Comparison of ENCODE assay signal across 9 mouse cellular contexts in genomic region chr2:119548371-119548660, GRCm38 (mm10). TPM values are rescaled to one million over a fixed set of nuclear protein-coding genes. Genes with fewer than 3 reads are reported as not detected.
DNase-seq lines count a peak whose midpoint lies in the region; ATAC-seq and TF ChIP-seq lines count a peak whose summit lies in the region.
"Had no signal": no experiment of that assay in that cellular context is flagged by ENCODE, and none has a peak within 500 bp of the region (broad histone marks: within the 10 kb centered on the region; RNA-seq: fewer than 3 reads in every experiment).

No protein-coding gene starts in this region.

- peak overlapping the region; percentile 72 for H3K4me2 ChIP-seq in embryonic facial prominence, embryonic 11.5 days (ENCODE audit: low read depth, low read length)
- peak overlapping the region; percentile 69 for H3K4me2 ChIP-seq in intestine, embryonic 14.5 days (ENCODE audit: low read length)
- peak overlapping the region; percentile 75 for H3K4me2 ChIP-seq in myocyte (ENCODE audit: low read depth)

- no peak for TF ChIP-seq POLR2A in myocyte (IDR thresholded peaks at IDR 0.05; ENCODE audit: insufficient read length, low read depth)

- no peak for DNase-seq in left cerebral cortex, adult 2 months (ENCODE audit: extremely low spot score in 1 of 2, low spot score in 2 of 2)
- no peak for DNase-seq in left cerebral cortex, adult 9 months (ENCODE audit: low spot score in 2 of 2)
- DNase-seq in embryonic facial prominence, embryonic 11.5 days (ENCODE audit: low spot score): no peak
- DNase-seq in intestine, embryonic 14.5 days (ENCODE audit: low spot score): no peak
- DNase-seq in right cerebral cortex, adult 2 months (ENCODE audit: low spot score in 2 of 2): no peak
- DNase-seq in cerebellum, adult 11 months: no peak
- no peak for DNase-seq in right cerebral cortex, postnatal 25 days

- intact Hi-C loops in left cerebral cortex, adult 2 months (cut with DNase I): loop anchor here (5.0 kb wide), 1 partner anchor 114 kb away; the partner anchor contains the start of gene Ndufaf1

- H3K9ac ChIP-seq in embryonic facial prominence, embryonic 11.5 days (replicated peaks; ENCODE audit: low read length): peak overlapping the region; percentile 82
- peak overlapping the region; percentile 68 for H3K9ac ChIP-seq in intestine, embryonic 14.5 days (ENCODE audit: low read length)

- H3K27me3 ChIP-seq in embryonic facial prominence, embryonic 11.5 days (ENCODE audit: control insufficient read depth, insufficient read depth, low read length): no peaks in the 10 kb centered on the region
- no peaks in the 10 kb centered on the region for H3K27me3 ChIP-seq in intestine, embryonic 14.5 days (replicated peaks; ENCODE audit: control insufficient read depth, insufficient read depth, low read length)
- no peaks in the 10 kb centered on the region for H3K27me3 ChIP-seq in myocyte (ENCODE audit: control insufficient read depth, insufficient read depth, insufficient read length)

- peak overlapping the region; percentile 65 for H3K4me3 ChIP-seq in left cerebral cortex, adult 2 months
- H3K4me3 ChIP-seq in embryonic facial prominence, embryonic 11.5 days (ENCODE audit: low read depth, low read length): peak overlapping the region; percentile 74
- peak overlapping the region; percentile 83 for H3K4me3 ChIP-seq in intestine, embryonic 14.5 days (ENCODE audit: low read depth, low read length)
- H3K4me3 ChIP-seq in myocyte: peak overlapping the region; percentile 89

- no peak for TF ChIP-seq CTCF in left cerebral cortex, adult 2 months (IDR thresholded peaks at IDR 0.05)

- H3ac ChIP-seq in myocyte (ENCODE audit: control insufficient read depth, insufficient read length): peak overlapping the region; percentile 36

- ATAC-seq in embryonic facial prominence, embryonic 11.5 days (replicated peaks; ENCODE audit: insufficient number of reproducible peaks, low FRiP score, low TSS enrichment, low read depth): no peak
- ATAC-seq in intestine, embryonic 14.5 days (replicated peaks; ENCODE audit: low FRiP score, low TSS enrichment, low read depth): no peak

- WGBS in embryonic facial prominence, embryonic 11.5 days: 19% methylated on average over 3 of the region's 3 CpGs
- 5% methylated on average over 3 of the region's 3 CpGs for WGBS in intestine, embryonic 14.5 days

- no peaks in the 10 kb centered on the region for H3K4me1 ChIP-seq in embryonic facial prominence, embryonic 11.5 days (ENCODE audit: control insufficient read depth, insufficient read depth, low read length)
- H3K4me1 ChIP-seq in intestine, embryonic 14.5 days (replicated peaks; ENCODE audit: control insufficient read depth, insufficient read depth, low read length): peaks cover 16% of the 10 kb centered on the region

- H3K9me3 ChIP-seq in embryonic facial prominence, embryonic 11.5 days (replicated peaks; ENCODE audit: control insufficient read depth, low read length): no peaks in the 10 kb centered on the region
- H3K9me3 ChIP-seq in intestine, embryonic 14.5 days (ENCODE audit: control insufficient read depth, low read length): no peaks in the 10 kb centered on the region

- peaks cover 18% of the 10 kb centered on the region for H3K79me2 ChIP-seq in myocyte (ENCODE audit: control insufficient read depth, insufficient read depth)

- no peaks in the 10 kb centered on the region for H3K36me3 ChIP-seq in embryonic facial prominence, embryonic 11.5 days (replicated peaks; ENCODE audit: control insufficient read depth, insufficient read depth, low read depth, low read length)
- no peaks in the 10 kb centered on the region for H3K36me3 ChIP-seq in intestine, embryonic 14.5 days (ENCODE audit: control insufficient read depth, insufficient read depth, low read length)
- H3K36me3 ChIP-seq in myocyte (ENCODE audit: control insufficient read depth, insufficient read depth): peaks cover 3% of the 10 kb centered on the region

- H3K27ac ChIP-seq in left cerebral cortex, adult 2 months: peak overlapping the region; percentile 84
- H3K27ac ChIP-seq in embryonic facial prominence, embryonic 11.5 days (replicated peaks; ENCODE audit: low read depth, low read length): no peak overlapping the region
- H3K27ac ChIP-seq in intestine, embryonic 14.5 days (ENCODE audit: low read depth): peak overlapping the region; percentile 70

TF ChIP-seq in myocyte, 11 proteins besides CTCF, POLR2A, EP300 and RAD21:
- TF ChIP-seq REST (IDR thresholded peaks at IDR 0.05; ENCODE audit: insufficient read depth, insufficient read length): no peak
- no peak for TF ChIP-seq USF1 (IDR thresholded peaks at IDR 0.05; ENCODE audit: low read depth)
- TF ChIP-seq MYOG (IDR thresholded peaks at IDR 0.05; ENCODE audit: control insufficient read depth in 1 of 3, insufficient read depth in 1 of 3, insufficient read length in 2 of 3, low read depth in 2 of 3): no peak
- no peak for TF ChIP-seq MYOD1 (IDR thresholded peaks at IDR 0.05; ENCODE audit: control insufficient read depth in 1 of 3, insufficient read length in 2 of 3, low read depth in 2 of 3)
- TF ChIP-seq POLR2AphosphoS2 (IDR thresholded peaks at IDR 0.05; ENCODE audit: insufficient read length, low read depth): no peak
- no peak for TF ChIP-seq E2F4 (IDR thresholded peaks at IDR 0.05; ENCODE audit: insufficient read depth)
- TF ChIP-seq TCF12 (IDR thresholded peaks at IDR 0.05; ENCODE audit: insufficient read depth, poor library complexity, severe bottlenecking): no peak
- TF ChIP-seq SRF (IDR thresholded peaks at IDR 0.05; ENCODE audit: control insufficient read depth, insufficient read length, low read depth): no peak
- no peak for TF ChIP-seq CEBPB (IDR thresholded peaks at IDR 0.05; ENCODE audit: insufficient read depth, poor library complexity, severe bottlenecking)
- TF ChIP-seq MAX (IDR thresholded peaks at IDR 0.05; ENCODE audit: low read depth): no peak
- no peak for TF ChIP-seq TCF3 (IDR thresholded peaks at IDR 0.05; ENCODE audit: insufficient read length, low read depth)
TF ChIP-seq in myocyte: peak in this region for 0.

RNA-seq across cellular contexts. Expression of gene Chp1, which starts 0.8 kb away (rescaled TPM):
- 100 to 1,000 TPM; 173 to 174 TPM for total RNA-seq in left cerebral cortex, adult 2 months (2021)
- 73.6 and 74.4 TPM in 2 replicates for polyA plus RNA-seq in embryonic facial prominence, embryonic 11.5 days (2014; fragmentation: Nextera tagmentation; extraction: Ambion mirVana)
- polyA plus RNA-seq in intestine, embryonic 14.5 days (2014; fragmentation: Nextera tagmentation; extraction: Ambion mirVana): 54.5 and 57.1 TPM in 2 replicates
- polyA plus RNA-seq in myocyte (2012; fragmentation: generic; extraction: Trizol): 67.9 TPM

RNA-seq across cellular contexts. Expression of gene Exd1, which starts 0.9 kb away (rescaled TPM):
- total RNA-seq in left cerebral cortex, adult 2 months (2021): under 1 TPM; 0.50 to 0.61 TPM
- polyA plus RNA-seq in embryonic facial prominence, embryonic 11.5 days (2014; fragmentation: Nextera tagmentation; extraction: Ambion mirVana): 0.40 and 0.48 TPM in 2 replicates
- 0.20 and 0.27 TPM in 2 replicates for polyA plus RNA-seq in intestine, embryonic 14.5 days (2014; fragmentation: Nextera tagmentation; extraction: Ambion mirVana)
- 0.23 TPM for polyA plus RNA-seq in myocyte (2012; fragmentation: generic; extraction: Trizol)
- total RNA-seq: hematopoietic stem cell, adult 5-6 weeks had no signal
